Mouse (Mus musculus) heart, adult 11 months (tissue): ENCODE results near the gene Cic.
A peak's percentile ranks its signal among the peaks of the same experiment; 100 is the strongest.
"Not testable (repeated sequence)": the region's sequence is repeated elsewhere in the genome, so short reads cannot be mapped to it uniquely, and the experiment has no call there.

Experiments
- DNase-seq: peaks from one replicate; pipeline ENCODE4 v3.0.0; 2022

The Cic gene

GRCm38 (mm10) chr7:25309425-25309824, 41.9 kb downstream of the Cic start:
- peak; percentile 89 for DNase-seq

- DNase-seq: no peak
These were observed 43.7 kb downstream of the Cic start for GRCm38 (mm10) chr7:25311193-25311592.

DNA sequence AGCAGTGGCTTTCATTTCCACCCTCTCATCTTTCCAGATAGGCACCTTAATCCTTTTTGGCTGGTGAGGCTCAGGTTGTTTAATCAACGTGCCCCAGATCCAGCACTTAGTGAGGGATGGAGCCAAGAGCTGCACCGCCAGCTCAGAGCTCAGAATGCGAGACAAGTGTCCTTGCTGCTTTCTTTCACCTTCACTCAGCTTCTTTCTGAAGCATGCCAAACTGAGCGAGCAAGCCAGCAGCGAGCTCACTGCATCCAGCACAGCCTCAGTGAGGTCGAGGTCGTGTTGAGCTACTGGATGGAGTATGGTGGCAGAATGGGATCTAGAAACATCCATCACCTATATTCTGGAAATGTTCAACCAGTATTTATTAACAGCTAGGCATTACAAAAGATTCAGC, 45.8 kb downstream of the Cic start:
- DNase-seq: no peak

DNA sequence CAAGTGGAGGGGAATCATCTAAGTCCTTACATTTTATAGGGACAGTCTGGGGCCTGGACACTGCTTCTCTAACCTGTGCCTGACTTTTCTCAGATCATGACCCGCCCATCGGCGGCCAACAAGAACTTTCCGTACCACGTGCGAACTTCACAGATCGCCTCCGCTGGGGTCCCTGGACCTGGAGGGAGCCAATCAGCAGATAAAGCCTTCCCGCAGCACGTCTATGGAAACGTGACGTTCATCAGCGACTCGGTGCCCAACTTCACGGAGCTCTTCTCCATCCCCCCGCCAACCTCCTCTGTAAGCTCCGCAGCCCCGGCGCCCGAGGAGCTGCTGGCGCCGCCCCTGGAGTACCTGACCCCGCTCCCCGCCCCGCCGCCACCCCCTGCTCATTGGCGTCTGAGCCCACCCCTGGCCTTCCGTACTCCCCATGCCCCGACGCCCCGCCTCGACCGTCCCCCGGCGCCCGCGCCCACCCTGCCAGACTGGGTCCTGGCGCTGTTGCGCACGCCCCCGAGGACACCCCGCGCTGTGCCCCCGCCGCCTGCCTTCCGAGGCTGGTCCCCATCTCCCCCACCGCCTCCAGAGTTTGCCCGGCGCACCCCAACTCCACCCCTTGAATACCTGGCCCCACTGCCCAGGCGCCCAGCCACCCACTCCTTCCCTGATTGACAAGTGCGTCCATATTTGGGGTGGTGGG, 47.3 kb downstream of the Cic start:
- no peak for DNase-seq

DNA sequence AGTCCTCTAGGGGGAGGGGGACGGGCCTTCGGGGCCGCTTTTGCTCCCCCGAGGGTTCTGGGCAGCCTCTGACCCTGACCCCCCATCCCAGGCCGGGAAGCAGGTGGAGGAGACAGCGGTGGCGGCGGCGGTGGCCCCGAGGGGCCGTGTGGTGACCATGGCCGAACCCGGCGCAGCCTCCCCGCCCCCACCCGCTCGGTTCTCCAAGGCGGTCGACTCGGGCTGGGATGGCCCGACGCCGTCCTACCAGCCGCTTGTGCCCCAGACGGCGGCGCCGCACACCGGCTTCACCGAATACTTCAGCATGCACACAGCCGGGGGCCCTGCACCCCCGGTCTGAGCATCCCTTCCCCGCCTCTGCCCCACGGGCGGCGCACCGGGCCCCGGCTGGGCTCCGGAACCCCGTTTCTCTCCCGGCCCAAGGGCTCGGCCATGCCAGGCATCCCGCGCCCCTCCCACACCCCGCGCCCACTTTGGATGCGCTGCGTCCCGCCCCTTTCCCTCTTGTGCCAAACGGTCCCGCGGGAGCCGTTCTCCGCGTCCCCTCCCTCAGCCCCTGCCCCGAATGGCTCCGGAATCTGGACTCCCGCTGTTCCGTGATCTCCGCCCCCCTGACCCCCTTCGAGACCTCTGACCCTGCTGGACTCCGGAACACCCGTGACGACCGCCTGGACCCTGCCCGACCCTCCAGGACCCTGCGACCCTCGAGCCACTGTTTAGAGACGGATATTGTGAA, 48.0 kb downstream of the Cic start:
- DNase-seq: no peak

- DNase-seq: peak; percentile 100
These were observed 49.3 kb downstream of the Cic start, which contains the start of gene Megf8 for GRCm38 (mm10) chr7:25316532-25317445. Megf8 (plus strand) TSS chr7:25317164.

GRCm38 (mm10) chr7:25317446-25317999, 50.0 kb downstream of the Cic start:
- DNase-seq: no peak

- no peak for DNase-seq
These were observed 54.6 kb downstream of the Cic start for GRCm38 (mm10) chr7:25322058-25322484.

DNA sequence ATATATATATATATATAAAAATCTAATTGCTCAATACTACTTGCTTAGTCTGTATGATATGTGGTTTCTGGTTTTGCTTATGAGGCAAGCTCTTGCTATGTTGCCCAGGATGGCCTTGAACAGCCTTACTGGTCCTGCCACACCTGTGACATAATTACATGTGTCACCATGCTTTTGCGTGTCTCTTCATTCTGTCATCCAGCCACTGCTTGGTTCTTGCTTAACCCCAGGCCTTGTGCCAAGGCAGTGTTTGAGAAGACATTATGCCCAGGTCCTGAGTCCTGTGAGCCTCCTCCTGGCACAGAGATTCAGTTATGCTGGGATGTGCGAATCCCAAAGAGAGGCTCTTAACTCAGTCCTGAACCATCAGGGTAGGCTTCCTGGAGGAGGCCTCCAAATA, 55.7 kb downstream of the Cic start:
- DNase-seq: no peak

- DNase-seq: not testable (repeated sequence)
These were observed 57.9 kb downstream of the Cic start for GRCm38 (mm10) chr7:25325431-25325830.

DNA sequence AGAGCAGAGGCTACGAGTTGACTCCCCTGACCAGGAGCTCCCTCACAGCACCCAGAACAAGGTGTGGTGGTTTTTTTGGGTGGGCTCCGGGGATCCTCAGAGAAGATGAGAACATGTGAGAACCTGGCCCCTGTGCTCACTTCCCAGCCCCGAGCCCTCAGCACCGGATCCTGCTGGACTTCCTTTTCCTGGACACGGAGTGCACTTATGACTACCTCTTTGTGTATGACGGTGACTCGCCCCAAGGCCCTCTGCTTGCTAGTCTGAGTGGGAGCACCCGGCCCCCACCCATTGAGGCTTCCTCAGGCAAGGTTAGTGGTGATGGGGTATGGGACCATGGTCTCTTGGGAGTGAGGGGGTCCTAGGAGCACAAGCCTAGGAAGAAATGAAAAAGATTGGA, 58.7 kb downstream of the Cic start:
- DNase-seq: peak; percentile 96

DNA sequence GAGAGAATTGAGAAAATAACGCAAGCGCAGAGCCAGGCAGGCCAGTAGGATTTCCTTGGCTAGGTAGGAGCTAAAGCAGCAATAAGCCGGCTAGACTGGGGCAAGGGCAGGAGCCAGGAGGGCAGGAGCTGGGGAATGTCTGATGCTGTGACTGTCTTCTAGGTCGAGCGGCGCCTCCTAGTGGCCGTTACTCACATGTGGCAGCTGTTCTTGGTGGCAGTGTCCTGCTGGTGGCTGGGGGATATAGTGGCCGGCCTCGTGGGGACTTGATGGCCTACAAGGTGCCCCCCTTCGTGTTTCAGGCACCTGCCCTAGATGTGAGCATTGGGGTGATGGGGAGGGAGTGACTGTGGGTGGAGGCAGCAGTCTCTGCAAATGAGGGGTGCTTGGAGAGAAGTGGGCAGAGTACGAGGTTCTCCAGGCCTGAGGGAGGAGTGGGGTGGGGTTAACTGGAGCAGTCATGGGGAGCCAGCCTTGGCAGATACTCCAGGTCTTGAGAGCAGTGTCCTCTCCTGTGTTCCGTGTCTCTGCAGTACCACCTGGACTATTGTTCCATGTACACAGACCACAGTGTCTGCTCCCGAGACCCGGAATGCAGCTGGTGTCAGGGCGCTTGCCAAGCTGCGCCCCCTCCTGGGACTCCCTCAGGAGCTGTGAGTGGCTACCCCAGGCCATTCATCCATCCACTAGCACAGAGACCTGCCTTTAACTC, 66.2 kb downstream of the Cic start:
- DNase-seq: peak; percentile 95

DNA sequence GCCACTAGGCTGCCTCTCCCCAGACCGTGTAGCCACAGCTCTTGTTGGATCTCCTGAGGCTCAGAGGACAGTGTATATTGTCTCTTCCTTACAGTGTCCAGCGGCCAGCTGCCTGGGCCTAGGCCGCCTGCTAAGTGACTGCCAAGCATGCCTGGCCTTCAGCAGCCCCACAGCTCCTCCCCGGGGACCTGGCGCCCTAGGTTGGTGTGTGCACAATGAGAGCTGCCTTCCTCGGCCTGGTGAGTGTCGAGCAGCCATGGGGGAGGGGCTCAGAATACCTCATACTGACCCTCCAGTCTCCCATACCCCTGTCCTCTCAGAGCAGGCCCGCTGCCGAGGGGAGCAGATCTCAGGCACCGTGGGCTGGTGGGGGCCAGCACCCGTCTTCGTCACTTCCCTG, 67.0 kb downstream of the Cic start:
- DNase-seq: no peak

- DNase-seq: no peak
These were observed 71.8 kb downstream of the Cic start for GRCm38 (mm10) chr7:25339329-25339728.

GRCm38 (mm10) chr7:25341000-25341784, 73.7 kb downstream of the Cic start:
- DNase-seq: no peak
